Mouse (Mus musculus): Measurements from ENCODE around the gene Wfikkn2. TPM values are rescaled to one million over a fixed set of nuclear protein-coding genes. Genes with fewer than 3 reads are reported as not detected.

Gene Wfikkn2
- polyA plus RNA-seq, 1 experiment from 2014 or later: 6.5 TPM

- Histone ChIP-seq H3K4me2 (replicated peaks) (no peak overlapping the region), H3K4me3 (replicated peaks) (no peak overlapping the region), H3K36me3 (no peaks in the 10 kb centered on the region), H3K4me1 (no peaks in the 10 kb centered on the region), H3K9me3 (replicated peaks) (no peaks in the 10 kb centered on the region), H3K27me3 (no peaks in the 10 kb centered on the region), H3K9ac (no peak overlapping the region), H3K27ac (replicated peaks) (no peak overlapping the region)
- no peak for ATAC-seq (ENCODE audit: insufficient number of reproducible peaks, low FRiP score, low TSS enrichment, low read depth)
- 67% methylated on average over 10 of the region's 10 CpGs for WGBS
Measured at GRCm38 (mm10) chr11:94206398-94207114, 39.2 kb downstream of the Wfikkn2 start.

GRCm38 (mm10) chr11:94203066-94203465 lies 42.7 kb downstream of the Wfikkn2 start:
- no peak for ATAC-seq (ENCODE audit: insufficient number of reproducible peaks, low FRiP score, low TSS enrichment, low read depth)
- Histone ChIP-seq H3K4me3 (replicated peaks) (no peak overlapping the region), H3K4me1 (no peaks in the 10 kb centered on the region), H3K9ac (no peak overlapping the region), H3K27me3 (no peaks in the 10 kb centered on the region), H3K36me3 (no peaks in the 10 kb centered on the region), H3K4me2 (replicated peaks) (no peak overlapping the region), H3K9me3 (replicated peaks) (no peaks in the 10 kb centered on the region), H3K27ac (replicated peaks) (no peak overlapping the region)
- WGBS: 72% methylated on average over 3 of the region's 3 CpGs

- no peak for ATAC-seq (ENCODE audit: insufficient number of reproducible peaks, low FRiP score, low TSS enrichment, low read depth)
Measured at GRCm38 (mm10) chr11:94202106-94202505, 43.7 kb downstream of the Wfikkn2 start.

GRCm38 (mm10) chr11:94200422-94200821 lies 45.4 kb downstream of the Wfikkn2 start:
- H3K27me3 ChIP-seq: no peaks in the 10 kb centered on the region
- H3K4me2 ChIP-seq (replicated peaks): no peak overlapping the region
- no peak for ATAC-seq (ENCODE audit: insufficient number of reproducible peaks, low FRiP score, low TSS enrichment, low read depth)
- no peaks in the 10 kb centered on the region for H3K4me1 ChIP-seq
- H3K36me3 ChIP-seq: no peaks in the 10 kb centered on the region
- H3K4me3 ChIP-seq (replicated peaks): no peak overlapping the region
- no peak overlapping the region for H3K9ac ChIP-seq
- no peak overlapping the region for H3K27ac ChIP-seq (replicated peaks)
- H3K9me3 ChIP-seq (replicated peaks): no peaks in the 10 kb centered on the region
- WGBS: 66% methylated on average over 4 of the region's 4 CpGs

More at GRCm38 (mm10) chr11:94202106-94202505, 43.7 kb downstream of the Wfikkn2 start:
- no peaks in the 10 kb centered on the region for H3K9me3 ChIP-seq (replicated peaks)
- H3K36me3 ChIP-seq: no peaks in the 10 kb centered on the region
- 86% methylated on average over 5 of the region's 5 CpGs for WGBS
- no peak overlapping the region for H3K9ac ChIP-seq
- no peak overlapping the region for H3K27ac ChIP-seq (replicated peaks)
- no peaks in the 10 kb centered on the region for H3K4me1 ChIP-seq
- H3K27me3 ChIP-seq: no peaks in the 10 kb centered on the region
- H3K4me3 ChIP-seq (replicated peaks): no peak overlapping the region
- no peak overlapping the region for H3K4me2 ChIP-seq (replicated peaks)

GRCm38 (mm10) chr11:94199771-94200170 lies 46.0 kb downstream of the Wfikkn2 start:
- ATAC-seq (ENCODE audit: insufficient number of reproducible peaks, low FRiP score, low TSS enrichment, low read depth): no peak
- WGBS: 72% methylated on average over 2 of the region's 2 CpGs
- Histone ChIP-seq H3K4me1 (no peaks in the 10 kb centered on the region), H3K4me3 (replicated peaks) (no peak overlapping the region), H3K27me3 (no peaks in the 10 kb centered on the region), H3K9ac (no peak overlapping the region), H3K27ac (replicated peaks) (no peak overlapping the region), H3K9me3 (replicated peaks) (no peaks in the 10 kb centered on the region), H3K36me3 (no peaks in the 10 kb centered on the region), H3K4me2 (replicated peaks) (no peak overlapping the region)

GRCm38 (mm10) chr11:94198405-94199146 lies 47.2 kb downstream of the Wfikkn2 start:
- no peak overlapping the region for H3K4me2 ChIP-seq (replicated peaks)
- 84% methylated on average over 7 of the region's 7 CpGs for whole genome bisulfite sequencing
- no peak overlapping the region for H3K9ac ChIP-seq
- no peaks in the 10 kb centered on the region for H3K9me3 ChIP-seq (replicated peaks)
- H3K4me3 ChIP-seq (replicated peaks): no peak overlapping the region
- H3K27ac ChIP-seq (replicated peaks): no peak overlapping the region
- no peaks in the 10 kb centered on the region for H3K27me3 ChIP-seq
- H3K36me3 ChIP-seq: no peaks in the 10 kb centered on the region
- no peaks in the 10 kb centered on the region for H3K4me1 ChIP-seq
- no peak for ATAC-seq (ENCODE audit: insufficient number of reproducible peaks, low FRiP score, low TSS enrichment, low read depth)

- Histone ChIP-seq H3K9me3 (replicated peaks) (no peaks in the 10 kb centered on the region), H3K4me1 (no peaks in the 10 kb centered on the region), H3K27me3 (no peaks in the 10 kb centered on the region), H3K36me3 (no peaks in the 10 kb centered on the region), H3K4me3 (replicated peaks) (no peak overlapping the region), H3K4me2 (replicated peaks) (no peak overlapping the region), H3K9ac (no peak overlapping the region), H3K27ac (replicated peaks) (no peak overlapping the region)
- 77% methylated on average over 3 of the region's 3 CpGs for WGBS
- no peak for ATAC-seq (ENCODE audit: insufficient number of reproducible peaks, low FRiP score, low TSS enrichment, low read depth)
Measured at GRCm38 (mm10) chr11:94196311-94196710, 49.5 kb downstream of the Wfikkn2 start.

- no peak overlapping the region for H3K27ac ChIP-seq (replicated peaks)
- no peaks in the 10 kb centered on the region for H3K36me3 ChIP-seq
- no peak for ATAC-seq (ENCODE audit: insufficient number of reproducible peaks, low FRiP score, low TSS enrichment, low read depth)
- H3K27me3 ChIP-seq: no peaks in the 10 kb centered on the region
- no peak overlapping the region for H3K4me3 ChIP-seq (replicated peaks)
- H3K9me3 ChIP-seq (replicated peaks): no peaks in the 10 kb centered on the region
- H3K4me1 ChIP-seq: no peaks in the 10 kb centered on the region
- 67% methylated on average over 2 of the region's 2 CpGs for WGBS
- H3K4me2 ChIP-seq (replicated peaks): no peak overlapping the region
- no peak overlapping the region for H3K9ac ChIP-seq
Measured at GRCm38 (mm10) chr11:94193109-94193508, 52.7 kb downstream of the Wfikkn2 start.

GRCm38 (mm10) chr11:94190665-94191064 lies 55.1 kb downstream of the Wfikkn2 start:
- Histone ChIP-seq H3K4me3 (replicated peaks) (no peak overlapping the region), H3K27ac (replicated peaks) (no peak overlapping the region), H3K4me2 (replicated peaks) (no peak overlapping the region), H3K36me3 (no peaks in the 10 kb centered on the region), H3K9me3 (replicated peaks) (no peaks in the 10 kb centered on the region), H3K4me1 (no peaks in the 10 kb centered on the region), H3K9ac (no peak overlapping the region), H3K27me3 (no peaks in the 10 kb centered on the region)
- ATAC-seq (ENCODE audit: insufficient number of reproducible peaks, low FRiP score, low TSS enrichment, low read depth): no peak
- WGBS: 40% methylated on average over 5 of the region's 5 CpGs

- ATAC-seq (ENCODE audit: insufficient number of reproducible peaks, low FRiP score, low TSS enrichment, low read depth): no peak
- Histone ChIP-seq H3K9ac (no peak overlapping the region), H3K27ac (replicated peaks) (no peak overlapping the region), H3K4me1 (no peaks in the 10 kb centered on the region), H3K4me2 (replicated peaks) (no peak overlapping the region), H3K9me3 (replicated peaks) (no peaks in the 10 kb centered on the region), H3K36me3 (no peaks in the 10 kb centered on the region), H3K4me3 (replicated peaks) (no peak overlapping the region), H3K27me3 (no peaks in the 10 kb centered on the region)
- WGBS: 65% methylated on average over 10 of the region's 10 CpGs
Measured at GRCm38 (mm10) chr11:94189579-94189978, 56.2 kb downstream of the Wfikkn2 start.

Measured in embryonic facial prominence, embryonic 15.5 days (tissue).